Mouse (Mus musculus): ENCODE measurements around the gene Platr17.

DNA sequence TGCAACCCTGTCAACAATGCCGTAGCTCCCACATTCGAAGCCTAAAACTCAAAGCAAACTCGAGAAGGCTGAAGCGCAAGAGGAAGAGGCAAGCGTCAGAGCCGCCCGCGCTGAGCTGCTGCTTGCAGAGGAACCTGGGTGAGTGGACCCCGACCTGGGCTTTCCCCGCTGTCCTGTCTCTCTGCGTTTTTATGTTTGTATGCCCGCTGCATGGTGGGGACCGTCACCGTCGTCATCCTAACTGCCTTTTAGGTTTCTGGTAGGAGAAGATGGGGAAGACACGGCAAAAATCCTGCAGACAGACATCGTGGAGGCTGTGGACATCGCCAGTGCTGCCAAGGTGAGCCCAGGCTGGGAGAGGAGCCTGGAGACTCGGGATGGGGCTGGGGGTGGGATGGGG is 36.4 kb downstream of the Platr17 start:
- no peak for TF ChIP-seq GATA1 (IDR thresholded peaks at IDR 0.05; ENCODE audit: low read length)
- TF ChIP-seq TAL1 (IDR thresholded peaks at IDR 0.05; ENCODE audit: low read length), result no peak
